Mouse (Mus musculus): Measurements from ENCODE around the gene Ccdc163.

DNA sequence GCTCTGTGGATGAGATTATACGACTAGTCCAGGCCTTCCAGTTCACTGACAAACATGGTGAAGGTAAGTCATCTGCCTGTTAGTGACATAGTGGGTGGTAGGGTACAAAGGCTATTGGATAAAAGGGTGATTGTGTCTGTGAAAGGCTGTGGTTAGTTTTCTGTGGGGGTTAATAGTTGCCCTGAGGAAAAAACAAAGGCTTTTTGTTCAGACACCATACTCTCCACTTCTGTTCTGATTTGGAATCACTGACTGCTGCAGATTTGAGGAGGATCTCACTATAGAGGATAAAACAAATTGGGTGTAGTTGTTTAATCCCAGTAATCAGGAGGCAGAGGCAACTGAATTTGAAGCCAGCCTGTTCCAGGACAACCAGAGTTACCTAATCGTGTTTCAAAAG lies 14.5 kb upstream of the Ccdc163 start:
- TF ChIP-seq MAFK (IDR thresholded peaks at IDR 0.05; ENCODE audit: insufficient read depth, low read depth, low read length) (no peak), CHD2 (IDR thresholded peaks at IDR 0.05; ENCODE audit: low read depth, low read length) (no peak)

Data from ES-E14 (cell line).